Mouse (Mus musculus) effector memory CD4-positive, alpha-beta T cell, adult 7 months (primary cell): Measurements from ENCODE around the gene Mrps14. TPM values are rescaled to one million over a fixed set of nuclear protein-coding genes. Genes with fewer than 3 reads are reported as not detected.

Experiments used
- polyA plus RNA-seq: library from polyadenylated mRNA; unstranded; fragments of 100-300 nt; shearing (Covaris generic); gene quantifications from one replicate; pipeline ENCODE4 v1.2.1, GENCODE M21; 2017

The Mrps14 gene
- polyA plus RNA-seq, result 108 TPM

GRCm38 (mm10) chr1:160194529-160195336 is at the start of gene Mrps14:
TSS of gene Mrps14 (plus strand) at chr1:160195215.

GRCm38 (mm10) chr1:160153480-160153879 is 41.5 kb upstream of the Mrps14 start, which contains the start of gene Tnn:
TSS of gene Tnn (minus strand) at chr1:160153580.

GRCm38 (mm10) chr1:160212703-160213669 is 18.0 kb downstream of the Mrps14 start, which contains the start of gene Cacybp:
TSS of gene Cacybp (minus strand) at chr1:160212875.

Other genes starting within 250 kb of the Mrps14 start
- 714 TPM for gene 4930523C07Rik, start 150.8 kb upstream of the Mrps14 start, polyA plus RNA-seq
- gene Tnn, start 41.6 kb upstream of the Mrps14 start, polyA plus RNA-seq, result not detected
- gene Cacybp, start 17.7 kb downstream of the Mrps14 start, polyA plus RNA-seq, result 133 TPM